24 mouse cellular contexts compared by ENCODE assay signal in genomic region chr6:68481137-68481536, GRCm38 (mm10).
"Had no signal": no experiment of that assay in that cellular context is flagged by ENCODE, and none has a peak within 500 bp of the region (broad histone marks: within the 10 kb centered on the region; RNA-seq: fewer than 3 reads in every experiment).

No protein-coding gene starts in this region.

- H3K27me3 ChIP-seq: heart, embryonic 12.5 days; hindbrain, embryonic 13.5 days; hindbrain, embryonic 15.5 days; kidney, embryonic 15.5 days; limb, embryonic 12.5 days; liver, embryonic 13.5 days had no signal

- H3K4me1 ChIP-seq: heart, embryonic 10.5 days; heart, embryonic 12.5 days; hindbrain, embryonic 13.5 days; hindbrain, embryonic 15.5 days; kidney, embryonic 15.5 days; limb, embryonic 10.5 days; limb, embryonic 12.5 days; liver, embryonic 13.5 days had no signal

- H3K4me3 ChIP-seq: heart, embryonic 10.5 days; heart, embryonic 12.5 days; hindbrain, embryonic 13.5 days; hindbrain, embryonic 15.5 days; kidney, embryonic 15.5 days; layer of hippocampus, adult 2 months; left cerebral cortex, adult 2 months; limb, embryonic 10.5 days; limb, embryonic 12.5 days; liver, embryonic 13.5 days had no signal

- H3K9ac ChIP-seq: heart, embryonic 12.5 days; hindbrain, embryonic 13.5 days; hindbrain, embryonic 15.5 days; kidney, embryonic 15.5 days; limb, embryonic 12.5 days; liver, embryonic 13.5 days had no signal

- H3K27ac ChIP-seq: heart, embryonic 10.5 days; hindbrain, embryonic 13.5 days; hindbrain, embryonic 15.5 days; hindbrain, postnatal 0 days; kidney, embryonic 15.5 days; kidney, postnatal 0 days; layer of hippocampus, adult 2 months; left cerebral cortex, adult 2 months; limb, embryonic 10.5 days; limb, embryonic 12.5 days; liver, embryonic 13.5 days had no signal

- DNase-seq: gastrocnemius, postnatal 14 days; gastrocnemius, postnatal 36 days; heart, adult 18-20 months; heart, postnatal 10 days; kidney, adult 11 months; kidney, adult 2 months; kidney, adult 9 months; kidney, postnatal 14 days; kidney, postnatal 36 days; liver; liver, embryonic 13.5 days had no signal

- H3K4me2 ChIP-seq: heart, embryonic 12.5 days; hindbrain, embryonic 13.5 days; hindbrain, embryonic 15.5 days; kidney, embryonic 15.5 days; limb, embryonic 12.5 days; liver, embryonic 11.5 days; liver, embryonic 13.5 days had no signal

- H3K36me3 ChIP-seq: heart, embryonic 10.5 days; heart, embryonic 12.5 days; hindbrain, embryonic 13.5 days; hindbrain, embryonic 15.5 days; kidney, embryonic 15.5 days; limb, embryonic 10.5 days; limb, embryonic 12.5 days; liver, embryonic 13.5 days had no signal

- H3K9me3 ChIP-seq: heart, embryonic 10.5 days; heart, embryonic 12.5 days; hindbrain, embryonic 13.5 days; hindbrain, embryonic 15.5 days; kidney, embryonic 15.5 days; limb, embryonic 10.5 days; limb, embryonic 12.5 days; liver, embryonic 13.5 days had no signal

- ATAC-seq: hindbrain, postnatal 0 days; intestine, embryonic 16.5 days had no signal
